Mouse (Mus musculus) c-Kit-positive CD71-positive TER-119-negative erythroid progenitor cells, embryonic 14.5 days (primary cell): ENCODE measurements around the gene Ropn1.
A peak's percentile ranks its signal among the peaks of the same experiment; 100 is the strongest.
"Not testable (repeated sequence)": the region's sequence is repeated elsewhere in the genome, so short reads cannot be mapped to it uniquely, and the experiment has no call there.

Source experiments
- DNase-seq: peaks from one replicate; pipeline ENCODE4 v3.0.0-alpha.2; 2013; ENCODE audit warnings: low read depth

Gene Ropn1

DNA sequence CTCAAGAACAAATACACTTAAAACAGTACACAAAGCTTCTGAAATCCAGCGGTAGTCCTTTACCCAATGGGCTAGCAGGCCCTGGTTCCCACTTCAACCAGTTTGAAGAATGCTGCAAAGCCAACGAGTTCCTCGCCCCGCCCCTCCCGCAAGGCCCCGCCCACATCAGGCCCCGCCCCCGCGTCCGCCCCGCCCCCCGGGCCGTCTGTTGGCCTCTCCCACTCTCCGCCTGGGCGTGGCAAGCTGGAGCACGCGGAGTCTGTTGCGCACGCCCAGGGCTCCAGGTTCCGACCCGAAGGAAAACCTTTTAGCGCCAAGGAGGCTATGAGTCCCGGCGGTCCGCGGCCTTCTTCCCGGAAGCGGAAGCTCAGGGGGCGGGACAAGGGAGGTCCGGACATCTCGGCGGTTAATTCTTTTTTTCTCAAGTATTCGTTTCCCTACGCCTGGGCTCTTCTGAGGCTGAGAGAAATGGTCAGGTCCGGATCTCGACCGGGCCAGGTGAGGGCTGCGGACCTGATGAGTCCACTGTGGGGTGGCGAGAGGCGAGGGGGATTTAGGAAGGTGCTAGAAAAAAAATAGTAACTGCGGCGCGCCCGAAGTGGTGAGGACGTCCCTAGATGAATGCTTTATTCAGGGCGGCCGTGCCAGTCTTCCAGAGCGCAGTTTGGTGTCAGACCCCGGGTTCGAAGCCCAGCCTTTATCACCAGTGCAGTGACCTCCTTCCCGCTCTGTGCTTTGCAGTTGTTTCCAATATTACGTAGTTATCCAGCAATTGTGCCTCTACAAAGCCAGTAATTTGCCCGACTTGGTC lies 40.8 kb downstream of the Ropn1 start, which contains the start of gene Ccdc14:
Ccdc14 (plus strand) TSS at position 283 of the 811 bp plus-strand sequence.
- DNase-seq, result peak; percentile 86

DNA sequence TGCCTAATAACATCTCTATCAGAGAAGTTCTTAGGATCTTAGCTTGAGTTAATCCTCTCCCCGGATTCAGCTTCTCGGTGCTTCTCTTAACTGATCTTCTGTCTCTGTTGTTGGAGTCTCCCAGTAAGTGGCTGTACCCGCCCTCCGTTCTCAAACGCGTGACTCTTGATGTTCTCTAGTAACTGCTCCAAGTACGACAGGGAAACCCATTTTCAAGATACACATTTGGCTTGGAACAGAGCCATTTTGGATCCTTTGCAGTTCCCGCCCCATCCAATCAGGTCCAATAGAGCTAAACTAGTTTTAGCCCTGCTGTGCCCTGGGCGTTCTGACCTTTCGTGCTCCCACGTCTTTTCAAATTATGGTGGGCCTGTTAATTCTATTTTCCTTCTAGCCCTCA lies 41.4 kb downstream of the Ropn1 start:
- peak; percentile 48 for DNase-seq

DNA sequence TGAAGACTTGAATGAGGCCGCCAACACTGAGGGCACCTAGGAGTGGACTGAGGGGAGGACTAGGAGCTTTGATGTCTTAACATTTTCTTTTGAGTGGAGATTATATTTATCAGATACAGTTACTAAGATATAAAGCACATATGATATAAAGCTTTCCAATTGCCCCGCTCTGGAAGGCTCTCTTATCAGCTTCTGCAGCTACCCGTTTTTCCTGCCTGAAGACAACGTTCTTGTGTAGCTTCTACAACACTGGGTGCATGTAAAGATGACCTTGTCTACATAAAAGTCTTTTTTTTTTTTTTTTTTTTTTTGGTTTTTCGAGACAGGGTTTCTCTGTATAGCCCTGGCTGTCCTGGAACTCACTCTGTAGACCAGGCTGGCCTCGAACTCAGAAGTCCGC lies 44.8 kb downstream of the Ropn1 start:
- DNase-seq, result no peak

DNA sequence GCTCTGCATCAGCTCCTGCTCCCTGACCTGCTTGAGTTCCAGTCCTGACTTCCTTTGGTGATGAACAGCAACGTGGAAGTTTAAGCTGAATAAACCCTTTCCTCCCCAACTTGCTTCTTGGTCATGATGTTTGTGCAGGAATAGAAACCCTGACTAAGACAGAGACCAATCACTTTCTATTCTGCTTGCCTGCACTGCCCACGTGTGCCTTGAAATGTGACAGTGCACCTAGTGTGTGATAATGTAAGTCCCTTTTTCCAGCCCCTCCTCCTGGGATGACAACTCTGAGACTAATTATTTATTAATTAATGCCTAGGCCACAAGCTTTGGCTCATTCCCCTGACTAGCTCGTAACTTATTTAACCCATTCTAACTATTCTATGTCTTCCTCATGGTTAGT lies 49.0 kb downstream of the Ropn1 start:
- not testable (repeated sequence) for DNase-seq

DNA sequence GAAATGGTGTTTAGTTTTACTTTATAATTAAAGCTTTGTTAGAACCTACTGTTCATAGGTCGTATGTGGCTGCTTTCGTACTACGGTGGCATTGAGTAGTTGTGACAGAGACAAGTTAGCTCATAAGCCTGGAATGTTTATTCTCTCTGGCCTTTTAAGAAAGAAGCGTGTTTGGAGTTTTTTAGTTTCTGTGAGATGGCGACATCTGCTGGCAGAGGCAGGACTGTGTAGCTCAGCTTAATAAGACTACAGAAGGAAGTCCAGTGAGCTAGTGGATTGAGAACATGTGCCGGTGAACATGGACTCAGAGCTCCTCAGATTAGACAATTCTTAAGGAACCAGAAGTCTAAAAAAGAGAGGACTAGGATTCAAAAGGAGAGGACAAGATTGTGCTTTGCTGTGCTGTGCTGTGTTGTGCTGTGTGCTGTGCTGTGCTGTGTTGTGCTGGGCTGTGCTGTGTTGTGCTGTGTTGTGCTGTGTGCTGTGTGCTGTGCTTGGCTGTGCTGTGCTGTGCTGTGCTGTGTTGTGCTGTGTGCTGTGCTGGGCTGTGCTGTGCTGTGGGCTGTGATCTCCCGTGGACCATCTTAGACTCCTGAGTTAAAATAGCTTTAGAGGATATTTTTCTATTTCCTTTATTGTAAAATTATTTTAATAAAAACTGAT lies 50.6 kb downstream of the Ropn1 start:
- peak; percentile 59 for DNase-seq

DNA sequence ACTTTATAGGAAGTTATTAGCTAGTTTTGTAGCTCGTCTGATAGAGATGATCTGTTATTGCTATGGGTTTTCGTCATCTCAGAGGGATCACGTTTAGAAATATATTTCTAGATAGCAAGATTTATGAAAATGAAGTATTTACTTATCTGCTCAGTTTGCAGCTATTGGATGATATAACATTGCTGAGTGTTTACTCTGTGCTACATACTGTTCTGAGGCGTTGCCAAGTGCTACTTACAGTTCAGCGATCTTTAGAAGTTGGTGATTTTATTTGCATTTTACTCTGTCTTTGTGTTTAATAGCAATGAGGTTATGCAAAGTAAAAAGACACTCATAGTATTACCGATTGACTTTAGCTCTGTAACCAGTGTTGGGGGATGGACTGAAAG lies 51.1 kb downstream of the Ropn1 start:
- DNase-seq, result no peak

DNA sequence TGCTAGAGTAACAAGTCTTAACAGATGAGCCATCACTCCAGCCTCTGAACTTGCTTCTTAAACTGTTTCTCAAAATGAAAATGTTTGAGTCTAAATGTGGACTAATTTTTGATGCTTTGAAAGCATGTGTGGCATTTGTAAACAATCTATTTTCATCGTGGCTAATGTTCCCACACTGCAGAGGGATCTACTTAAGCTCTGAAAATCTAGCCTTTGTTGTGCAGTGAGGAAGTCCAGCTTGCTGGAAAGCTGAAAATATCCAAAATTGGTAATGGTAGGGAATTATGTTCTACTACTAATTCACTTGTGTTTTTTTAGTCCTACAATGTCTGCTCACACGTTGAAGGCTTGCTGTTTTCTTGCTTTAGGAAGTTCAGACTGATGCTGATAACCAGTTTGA lies 56.3 kb downstream of the Ropn1 start:
- DNase-seq, result no peak

DNA sequence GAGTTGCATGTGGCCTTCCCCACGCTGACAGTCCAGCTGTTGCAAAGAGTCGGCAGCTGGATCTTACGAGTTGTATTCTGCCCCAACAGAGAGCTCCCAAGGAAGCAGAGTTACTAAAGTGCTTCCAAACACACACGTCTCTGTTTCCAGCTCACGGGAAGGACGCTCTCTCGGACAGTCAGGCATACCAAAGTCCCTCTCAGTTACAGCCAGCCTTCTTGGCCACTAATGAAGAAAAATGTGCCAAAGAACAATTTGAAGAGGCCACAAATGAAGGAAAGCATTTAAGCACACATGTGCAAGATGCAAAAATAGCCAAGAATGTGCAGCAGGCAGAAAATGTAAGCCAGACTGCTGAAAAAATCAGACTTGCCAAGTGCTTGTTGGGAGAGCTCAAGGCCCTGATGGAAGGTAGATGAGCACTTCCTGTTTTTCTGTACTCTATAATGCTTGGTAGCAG lies 56.8 kb downstream of the Ropn1 start:
- no peak for DNase-seq

DNA sequence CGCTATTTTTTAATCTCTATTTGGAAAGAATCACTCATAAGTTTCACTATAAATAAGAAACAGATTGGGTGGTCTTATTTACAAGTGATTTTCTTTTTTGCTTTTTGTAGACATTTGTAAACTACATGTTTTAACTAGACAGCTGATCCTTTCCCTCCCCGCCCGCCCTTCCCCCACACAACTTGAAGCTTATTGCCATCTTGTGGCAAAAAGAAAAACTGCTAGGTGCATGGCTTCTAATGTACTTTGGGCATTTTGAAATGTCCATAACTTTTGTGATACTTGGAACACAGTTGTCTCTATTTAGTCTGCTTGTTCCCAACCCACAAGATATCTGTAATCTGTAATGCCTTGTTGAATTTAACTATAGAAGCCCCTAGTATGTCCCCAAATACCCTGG lies 61.8 kb downstream of the Ropn1 start:
- DNase-seq, result no peak

DNA sequence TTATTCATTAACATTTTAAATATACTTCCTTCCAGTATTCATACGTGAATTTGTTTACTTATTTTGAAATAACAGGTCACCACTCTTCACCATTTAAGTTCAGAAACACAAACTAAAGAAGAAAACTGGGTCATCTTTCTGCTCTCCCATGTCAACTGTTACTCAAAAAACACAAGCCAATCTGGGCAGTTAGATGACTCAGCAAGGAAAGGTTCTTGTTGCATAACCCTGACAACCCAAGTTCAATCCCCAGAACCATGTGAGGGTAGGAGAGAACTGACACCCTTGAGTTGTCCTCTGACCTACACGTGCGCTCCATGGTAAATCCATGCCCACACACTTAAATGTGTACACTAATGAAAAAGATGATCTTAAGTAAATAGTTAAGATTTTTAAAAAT lies 75.4 kb downstream of the Ropn1 start:
- no peak for DNase-seq
